Comparison of ENCODE assay signal across 8 mouse cellular contexts in the genomic region with DNA sequence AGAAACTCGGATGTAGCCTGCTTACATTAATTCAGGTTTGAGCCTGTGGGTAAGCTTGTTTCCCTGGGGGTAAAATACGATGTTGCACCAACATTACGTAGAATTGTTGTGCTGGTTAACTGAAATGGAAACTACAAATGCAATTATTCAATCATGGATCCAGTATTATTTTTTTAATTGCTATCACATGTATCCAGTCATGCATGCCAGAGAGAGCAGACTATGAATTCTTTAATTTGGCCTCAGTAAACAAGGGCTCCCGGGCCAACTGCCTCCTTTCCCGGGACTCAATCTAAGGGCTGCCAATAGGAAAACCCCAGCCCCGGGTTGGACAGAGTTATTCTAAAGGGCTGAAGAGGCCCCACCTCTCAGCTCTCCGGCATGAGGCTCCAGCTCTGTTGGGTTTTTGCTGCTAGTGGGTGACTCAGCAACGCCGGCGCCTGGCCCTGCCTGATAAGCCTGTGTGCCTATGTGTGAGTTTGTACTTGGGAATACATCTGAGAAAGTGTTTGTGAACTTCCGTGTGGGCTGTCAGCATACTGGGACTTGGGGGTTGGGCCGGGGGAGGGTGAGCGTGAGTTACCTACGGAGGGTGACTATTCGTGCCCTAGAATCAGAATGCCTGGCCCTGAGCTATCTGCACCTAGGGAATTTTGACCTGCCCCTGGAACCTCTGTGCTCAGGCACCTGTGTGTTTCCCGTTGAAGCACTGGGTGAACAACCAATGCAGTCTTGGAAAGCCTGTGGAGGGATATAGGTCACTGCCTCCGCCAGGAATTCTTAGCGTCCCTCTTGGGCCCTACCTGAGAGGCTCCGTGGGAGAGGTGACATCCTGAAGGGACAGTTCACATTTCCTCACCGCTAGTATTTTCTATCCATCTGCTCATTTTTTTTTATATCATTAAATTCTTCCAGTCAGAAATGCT. TPM values are rescaled to one million over a fixed set of nuclear protein-coding genes. Genes with fewer than 3 reads are reported as not detected.
DNase-seq lines count a peak whose midpoint lies in the region; ATAC-seq and TF ChIP-seq lines count a peak whose summit lies in the region.

No protein-coding gene starts in this region.

- no peaks in the 10 kb centered on the region for H3K27me3 ChIP-seq in heart, embryonic 11.5 days (ENCODE audit: control insufficient read depth, insufficient read depth, low read length)

- DNase-seq in gastrocnemius, postnatal 10 days: peak; percentile 26
- DNase-seq in gastrocnemius, postnatal 36 days: no peak
- DNase-seq in ES-E14 (ENCODE audit: low read depth, low spot score): no peak
- peak; percentile 96 for DNase-seq in c-Kit-positive CD71-positive TER-119-negative erythroid progenitor cells, embryonic 14.5 days (ENCODE audit: low read depth)
- DNase-seq in kidney, postnatal 36 days: peak; percentile 68 to 72
- no peak for DNase-seq in layer of hippocampus, postnatal 36 days

- H3K4me1 ChIP-seq in ES-E14 (ENCODE audit: control insufficient read depth in 2 of 2, insufficient read depth in 2 of 2, low read length in 2 of 2, poor library complexity in 1 of 2): peaks cover 5 to 8% of the 10 kb centered on the region in 2 experiments; a peak in 2 of 4 replicates
- peaks cover 44% of the 10 kb centered on the region for H3K4me1 ChIP-seq in heart, embryonic 11.5 days (ENCODE audit: control insufficient read depth, insufficient read depth, low read length)

- in situ Hi-C loops in ES-E14 (cut with MboI; ENCODE audit: low sequenced_read_pairs in 2 of 2, unreplicated experiment in 2 of 2): no loop called here

- H3K4me3 ChIP-seq in ES-E14 (ENCODE audit: insufficient read depth in 1 of 2, low read depth in 1 of 2, low read length in 2 of 2, poor library complexity in 1 of 2, severe bottlenecking in 1 of 2): peak overlapping the region in 1 of 2 experiments; percentile 12; a peak in 2 of 4 replicates
- H3K4me3 ChIP-seq in heart, embryonic 11.5 days (ENCODE audit: low read depth, low read length): peak overlapping the region; percentile 15; the same call in 1 of the 2 replicates

- H3K9ac ChIP-seq in ES-E14 (ENCODE audit: insufficient read depth, low read depth, low read length, poor library complexity, severe bottlenecking): peak overlapping the region; percentile 38; the same call in 1 of the 2 replicates
- H3K9ac ChIP-seq in heart, embryonic 11.5 days (ENCODE audit: low read depth, low read length): peak overlapping the region; percentile 2; the same call in 1 of the 2 replicates

- H3K4me2 ChIP-seq in heart, embryonic 11.5 days: peak overlapping the region; percentile 92

- H3K27ac ChIP-seq in ES-E14 (ENCODE audit: insufficient read depth, low read depth, low read length, poor library complexity, severe bottlenecking): no peak overlapping the region; the same call in 1 of the 2 replicates
- peak overlapping the region; percentile 87 for H3K27ac ChIP-seq in heart, embryonic 11.5 days (ENCODE audit: low read depth, low read length)

- 14% methylated on average over 20 of the region's 20 CpGs for WGBS in heart, embryonic 11.5 days (ENCODE audit: insufficient replicate concordance)

- intact Hi-C loops in gastrocnemius, postnatal 36 days (cut with DNase I): loop anchor here (5.0 kb wide), 3 partner anchors 39 to 214 kb away; no protein-coding TSS in a partner anchor

- ATAC-seq in heart, embryonic 11.5 days (replicated peaks; ENCODE audit: insufficient number of reproducible peaks, low FRiP score, low TSS enrichment): peak; percentile 67
- peak; percentile 49 for ATAC-seq in megakaryocyte progenitor cell, adult 5-6 weeks (replicated peaks; ENCODE audit: poor library complexity)

- no peaks in the 10 kb centered on the region for H3K9me3 ChIP-seq in ES-E14 (ENCODE audit: control insufficient read depth, insufficient read depth, low read depth, low read length)
- H3K9me3 ChIP-seq in heart, embryonic 11.5 days (replicated peaks; ENCODE audit: control insufficient read depth, low read length): no peaks in the 10 kb centered on the region

- H3K36me3 ChIP-seq in ES-E14 (ENCODE audit: control insufficient read depth, insufficient read depth, low read length, poor library complexity, severe bottlenecking): peaks cover 2% of the 10 kb centered on the region; the same call in 1 of the 2 replicates
- no peaks in the 10 kb centered on the region for H3K36me3 ChIP-seq in heart, embryonic 11.5 days (ENCODE audit: control insufficient read depth, insufficient read depth, low read length)

TF ChIP-seq in ES-E14, 5 proteins besides CTCF, POLR2A, EP300 and RAD21:
- TF ChIP-seq HCFC1 (IDR thresholded peaks at IDR 0.05; ENCODE audit: borderline replicate concordance, insufficient read depth, low read length) (no peak), CHD2 (IDR thresholded peaks at IDR 0.05; ENCODE audit: low read depth, low read length) (no peak), MAFK (IDR thresholded peaks at IDR 0.05; ENCODE audit: insufficient read depth, low read depth, low read length) (peak; percentile 71)

RNA-seq across cellular contexts. Expression of gene Epb41, which starts 1.6 kb away (rescaled TPM):
- total RNA-seq in gastrocnemius, postnatal 10 days (2021): 10 to 100 TPM; 51.7 to 54.5 TPM
- total RNA-seq in gastrocnemius, postnatal 36 days (2021): 10 to 100 TPM; 92.0 to 92.7 TPM
- 16.3 and 19.5 TPM in 2 replicates for total RNA-seq in ES-E14 (2012; rRNA removed)
- 67.5 and 73.2 TPM in 2 replicates for polyA plus RNA-seq in heart, embryonic 11.5 days (2014; fragmentation: Nextera tagmentation; extraction: Ambion mirVana)
- total RNA-seq in megakaryocyte progenitor cell, adult 5-6 weeks (2015): 42.5 and 53.5 TPM in 2 replicates
- total RNA-seq in megakaryocyte progenitor cell, adult 5-6 weeks (2017): 49.7 and 78.9 TPM in 2 replicates
- 10 to 100 TPM; 16.9 to 23.7 TPM for total RNA-seq in layer of hippocampus, postnatal 36 days (2021)

RNA-seq across cellular contexts. Expression of gene Gm10300, which starts 2.2 kb away (rescaled TPM):
- total RNA-seq in gastrocnemius, postnatal 10 days (2021): under 1 TPM in 1 of 2 experiments, not detected in 1; 0.18 TPM
- total RNA-seq in gastrocnemius, postnatal 36 days (2021): not detected
- total RNA-seq in ES-E14 (2012; rRNA removed): 0.11 TPM in 1 of 2 replicates, not detected in the other
- 0.10 and 0.20 TPM in 2 replicates for polyA plus RNA-seq in heart, embryonic 11.5 days (2014; fragmentation: Nextera tagmentation; extraction: Ambion mirVana)
- 0.07 and 0.34 TPM in 2 replicates for total RNA-seq in megakaryocyte progenitor cell, adult 5-6 weeks (2015)
- total RNA-seq in megakaryocyte progenitor cell, adult 5-6 weeks (2017): 0.50 and 0.61 TPM in 2 replicates
- total RNA-seq in layer of hippocampus, postnatal 36 days (2021): not detected

Comparison
In these comparisons a context has a peak if more than half of its experiments do, and no peak if none do; other contexts are left out.
1. DNase-seq: peak in gastrocnemius, postnatal 10 days (single experiment), c-Kit-positive CD71-positive TER-119-negative erythroid progenitor cells, embryonic 14.5 days (single experiment) and kidney, postnatal 36 days (2 of 2); none in gastrocnemius, postnatal 36 days (0 of 2), ES-E14 (single experiment) and layer of hippocampus, postnatal 36 days (0 of 2).